Mouse (Mus musculus): Measurements from ENCODE around the gene C1rb.
"Not testable (repeated sequence)": the region's sequence is repeated elsewhere in the genome, so short reads cannot be mapped to it uniquely, and the experiment has no call there.

The C1rb gene

DNA sequence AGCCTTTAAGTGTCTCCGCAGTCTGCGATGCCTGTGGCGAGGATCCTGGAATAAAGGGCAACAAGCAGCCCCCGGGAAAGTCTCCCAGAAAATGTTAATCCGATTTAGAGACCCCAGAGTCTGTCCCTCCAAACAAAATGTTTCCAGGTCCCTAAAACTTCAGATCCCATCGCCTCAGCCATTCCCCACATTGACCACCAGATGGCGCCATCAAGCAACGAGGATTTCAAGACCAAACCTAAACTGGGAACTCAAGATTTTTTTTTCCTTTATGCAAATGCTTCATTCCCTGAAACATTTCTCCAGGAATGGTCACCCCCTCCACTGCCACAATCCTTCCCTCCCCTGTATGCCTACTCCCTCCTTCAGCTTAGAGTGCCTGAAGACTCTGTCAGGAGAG lies at the start of gene C1rb:
Gene C1rb (plus strand): TSS at position 269 of the 400 bp plus-strand sequence.
- DNase-seq, result peak; percentile 65

DNA sequence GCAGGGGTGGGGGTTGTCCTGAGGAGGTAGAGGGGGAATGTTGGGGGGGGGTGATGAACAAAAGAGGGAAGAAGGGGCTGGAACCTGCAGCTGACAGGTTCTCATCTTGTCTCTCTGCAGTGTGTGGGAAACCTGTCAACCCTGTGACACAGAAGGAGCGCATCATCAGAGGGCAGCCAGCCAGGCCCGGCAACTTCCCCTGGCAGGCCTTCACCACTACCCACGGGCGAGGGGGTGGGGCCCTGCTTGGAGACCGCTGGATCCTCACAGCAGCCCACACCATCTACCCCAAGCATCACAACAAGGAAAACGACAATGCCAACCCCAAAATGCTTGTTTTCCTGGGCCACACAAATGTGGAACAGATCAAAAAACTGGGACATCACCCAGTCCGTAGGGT lies 48.0 kb upstream of the C1rb start:
- DNase-seq, result not testable (repeated sequence)

DNA sequence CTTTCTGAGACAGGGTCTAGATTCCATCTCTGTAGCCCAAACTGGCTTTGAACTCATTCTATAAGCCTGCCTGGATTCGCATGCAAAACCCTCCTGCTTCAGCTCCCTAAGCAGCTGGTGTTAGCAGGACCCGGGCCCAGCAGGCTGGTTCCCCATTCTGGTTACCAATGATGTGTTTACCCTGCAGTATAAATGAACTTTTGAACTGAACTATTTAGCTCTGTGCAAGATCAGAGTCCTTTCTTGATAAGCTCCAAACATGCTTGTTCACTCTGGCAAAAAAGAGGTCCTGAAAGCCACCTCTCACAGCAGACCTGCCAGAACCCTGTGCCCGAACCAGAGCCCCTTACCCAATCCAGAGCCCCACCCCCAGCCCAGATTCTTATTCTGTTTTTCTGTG lies 42.2 kb upstream of the C1rb start:
- DNase-seq, result no peak

DNA sequence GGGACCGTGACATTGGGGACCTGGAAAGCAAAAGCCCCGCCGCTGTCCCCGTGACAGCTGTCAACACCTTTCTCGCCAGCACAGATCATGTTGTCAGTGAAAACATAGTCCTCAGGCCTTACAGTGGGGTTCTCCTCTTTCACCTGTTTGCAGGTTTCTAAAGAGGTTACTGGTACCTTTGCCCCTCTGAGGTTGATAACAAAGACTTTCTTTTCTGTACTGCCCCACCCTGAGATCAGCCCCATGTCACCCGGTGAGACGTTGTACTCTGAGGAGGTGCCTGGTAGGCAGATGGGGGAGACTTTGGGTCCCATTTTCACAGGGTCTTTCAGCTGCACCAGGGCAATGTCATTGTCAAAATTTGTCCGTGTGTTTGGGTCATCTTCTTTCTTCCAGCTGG lies 39.0 kb upstream of the C1rb start:
- no peak for DNase-seq

DNA sequence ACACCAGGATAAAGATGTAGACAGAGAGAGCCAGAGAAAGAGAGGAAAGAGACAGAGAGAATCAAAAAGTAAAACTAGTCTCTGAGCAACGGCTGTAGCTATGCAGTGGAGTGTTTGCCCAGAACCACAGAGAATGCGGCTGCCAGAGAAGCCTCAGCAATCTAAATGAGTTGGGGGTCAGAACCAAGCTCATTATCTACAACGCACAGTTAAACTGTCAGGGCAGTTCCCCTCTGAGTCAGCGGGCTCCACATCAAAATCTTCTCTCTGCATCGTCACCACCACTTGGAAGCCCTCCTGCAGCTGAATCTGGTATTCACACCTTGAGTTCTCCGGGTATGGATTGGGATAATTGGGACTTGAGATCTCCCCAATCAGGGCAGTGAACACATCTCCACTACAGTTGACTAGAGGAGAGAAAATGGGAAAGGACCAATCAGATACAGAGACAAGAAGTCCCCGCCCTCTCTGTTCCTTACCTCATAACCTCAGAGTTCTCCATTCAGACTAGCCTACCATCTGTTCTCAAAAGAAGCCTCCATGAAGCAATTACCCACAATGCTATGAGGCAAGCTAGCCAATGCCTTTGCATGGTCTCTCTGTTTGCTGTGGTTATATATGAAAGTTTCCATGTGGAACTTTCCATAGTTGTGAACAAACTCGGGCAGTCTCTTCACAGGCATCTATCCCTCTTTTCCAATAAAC lies 33.8 kb upstream of the C1rb start:
- not testable (repeated sequence) for DNase-seq

DNA sequence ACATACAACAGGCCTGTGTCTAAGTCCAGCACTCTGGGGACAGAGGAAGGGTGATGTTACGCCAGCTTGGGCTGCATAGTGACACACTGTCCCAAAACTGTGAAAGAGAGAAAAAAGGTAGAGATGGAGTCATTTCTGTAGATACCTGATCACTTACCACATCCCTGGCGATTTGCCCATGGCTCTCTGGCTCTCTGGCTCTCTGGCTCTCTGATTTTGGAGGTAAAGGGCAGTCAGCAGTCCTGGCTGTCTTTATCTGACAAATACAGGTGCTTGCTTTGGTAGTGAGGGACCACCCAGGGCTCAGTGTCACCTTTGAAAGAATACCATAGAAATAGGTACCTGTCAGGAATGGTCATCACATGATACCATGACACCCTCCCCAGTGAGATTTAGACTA lies 28.9 kb upstream of the C1rb start:
- not testable (repeated sequence) for DNase-seq

DNA sequence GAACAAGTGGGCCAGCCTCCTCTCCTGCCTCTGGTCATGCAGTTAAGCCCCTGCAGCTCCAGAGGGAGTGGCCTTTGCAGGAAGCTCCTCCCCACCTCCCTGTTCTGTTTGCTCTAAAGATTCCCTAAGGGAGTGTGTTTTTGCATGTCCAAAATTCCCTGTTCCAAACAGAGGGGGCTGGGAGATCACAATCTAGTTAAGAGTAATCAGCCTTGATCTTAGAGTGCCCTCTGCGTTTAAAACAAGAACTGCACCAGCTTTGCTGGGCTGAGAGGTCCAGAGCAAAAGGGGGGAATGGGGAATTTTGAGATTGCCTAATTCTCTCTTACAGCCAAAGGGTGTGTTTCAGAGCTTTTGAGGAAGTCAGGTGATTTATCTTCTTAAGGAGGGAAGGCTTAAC lies 27.8 kb upstream of the C1rb start, which contains the start of gene C1s1:
Gene C1s1 (minus strand): TSS at position 76 of the 400 bp plus-strand sequence.
- peak; percentile 72 for DNase-seq

DNA sequence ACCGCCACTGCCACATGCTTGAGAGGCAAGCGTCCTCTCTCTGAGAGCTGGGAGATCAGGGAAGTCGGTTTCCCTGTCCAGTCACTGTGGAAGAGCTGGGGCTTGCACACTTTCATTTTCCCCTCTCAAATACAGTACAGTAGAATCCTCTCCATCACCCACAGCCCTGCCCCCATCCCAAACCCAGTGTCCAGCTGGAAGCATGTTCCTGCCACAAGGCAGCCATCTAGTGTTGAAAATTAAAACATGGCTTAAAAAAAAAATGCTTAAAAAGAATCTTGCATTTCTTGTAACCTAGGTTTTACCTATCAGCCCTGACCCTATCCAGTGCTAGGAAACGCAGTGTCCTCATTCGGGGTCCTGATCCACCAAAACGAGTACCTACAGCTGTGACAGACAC lies 25.6 kb upstream of the C1rb start:
- DNase-seq, result peak; percentile 15

DNA sequence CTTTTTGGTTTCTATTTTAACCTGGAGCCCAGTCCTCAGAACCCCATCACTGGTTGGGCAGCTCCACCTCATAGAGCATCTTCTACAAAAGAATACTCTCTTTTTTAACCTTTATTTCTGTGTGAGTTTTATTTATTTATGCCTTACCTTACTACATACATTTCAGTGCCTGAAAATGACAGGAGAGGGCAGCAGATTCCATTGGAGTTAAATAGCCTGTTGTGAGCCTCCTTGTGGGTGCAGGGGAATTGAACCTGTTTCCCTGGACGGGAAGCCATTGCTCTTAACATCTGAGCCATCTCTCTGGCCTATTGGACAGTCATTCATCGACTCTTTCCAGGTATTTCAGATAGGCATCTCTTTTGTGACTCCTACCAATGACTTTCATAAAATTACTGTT lies 24.7 kb upstream of the C1rb start:
- no peak for DNase-seq

DNA sequence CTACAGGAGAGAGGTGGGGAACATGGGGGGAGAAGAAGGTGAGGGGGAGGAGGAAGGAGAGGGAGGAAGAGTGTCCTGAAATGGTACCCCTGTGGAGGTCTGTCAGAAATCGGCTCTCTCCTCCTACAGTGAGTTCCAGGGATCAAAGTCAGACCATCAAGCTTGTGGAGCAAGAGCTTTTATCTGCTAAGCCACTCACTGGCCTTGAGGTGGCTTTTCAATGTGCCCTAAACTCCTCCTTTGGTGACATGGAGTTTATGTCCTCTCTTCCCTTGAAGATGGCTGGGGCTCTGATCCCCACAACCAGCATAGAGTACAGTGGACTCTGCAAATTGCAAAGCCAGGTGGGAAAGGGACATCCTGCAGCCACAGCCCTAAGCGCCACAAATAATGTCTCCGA lies 22.1 kb upstream of the C1rb start:
- DNase-seq, result not testable (repeated sequence)

DNA sequence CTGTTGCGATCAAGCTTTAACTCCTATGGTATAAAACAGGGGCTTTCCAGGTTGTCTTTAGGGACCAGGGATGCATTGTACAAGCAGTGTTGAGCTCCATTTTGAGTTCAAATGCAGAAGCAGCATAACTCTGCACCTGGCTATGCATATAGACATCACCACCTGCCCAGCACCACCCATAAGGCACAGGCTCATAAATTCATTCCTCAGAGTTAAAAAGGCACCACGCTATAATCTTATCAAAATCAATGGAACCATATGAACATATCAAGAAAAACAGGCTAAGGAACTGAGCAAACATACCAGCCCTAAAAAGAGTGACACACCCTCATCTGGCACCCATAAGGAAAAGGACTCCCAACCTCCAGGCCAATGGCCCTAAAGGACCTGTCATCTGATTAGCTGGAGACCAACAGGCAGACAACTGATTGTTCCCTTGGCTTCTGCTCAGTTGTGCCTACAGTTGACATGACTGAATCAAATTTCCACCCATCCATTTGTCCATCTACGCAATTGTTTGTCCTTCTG lies 21.0 kb upstream of the C1rb start:
- DNase-seq, result no peak

DNA sequence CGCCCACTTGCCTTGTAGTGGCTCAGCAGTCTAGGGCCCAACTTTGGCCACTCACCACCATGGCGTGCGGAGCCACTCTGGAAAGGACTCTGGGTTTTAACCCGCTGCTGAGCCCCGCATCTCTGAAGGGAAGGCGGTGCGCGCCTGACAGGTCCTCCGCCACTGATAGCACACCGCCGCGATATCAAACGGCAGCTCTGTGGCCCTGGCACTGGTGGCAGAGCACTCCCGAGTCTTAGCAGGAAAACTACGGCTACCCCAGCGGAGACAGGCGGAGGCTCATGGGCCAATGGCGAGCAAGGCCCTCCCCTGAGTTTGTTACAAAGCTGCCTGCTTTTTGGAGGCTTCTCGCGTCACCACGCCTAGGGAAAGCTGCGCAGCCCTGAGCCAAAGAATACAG lies 17.3 kb upstream of the C1rb start:
- DNase-seq, result no peak

DNA sequence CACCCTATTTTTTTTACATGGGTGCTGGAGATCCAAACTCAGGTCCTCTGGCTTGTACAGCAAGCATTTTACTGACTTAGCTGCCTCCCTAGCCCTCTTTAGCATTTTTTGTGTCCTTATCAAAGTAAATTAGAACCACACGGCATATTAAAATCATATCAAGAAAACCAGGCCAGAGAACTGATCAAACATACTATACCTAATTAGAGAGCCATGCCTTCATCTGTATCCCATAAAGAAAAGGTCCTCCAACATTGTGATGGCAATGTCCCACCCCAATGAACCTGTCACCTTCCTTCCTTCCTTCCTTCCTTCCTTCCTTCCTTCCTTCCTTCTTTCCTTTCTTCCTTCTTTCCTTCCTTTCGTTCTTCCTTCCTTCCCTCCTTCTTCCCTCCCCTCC lies 14.1 kb upstream of the C1rb start:
- DNase-seq, result not testable (repeated sequence)

DNA sequence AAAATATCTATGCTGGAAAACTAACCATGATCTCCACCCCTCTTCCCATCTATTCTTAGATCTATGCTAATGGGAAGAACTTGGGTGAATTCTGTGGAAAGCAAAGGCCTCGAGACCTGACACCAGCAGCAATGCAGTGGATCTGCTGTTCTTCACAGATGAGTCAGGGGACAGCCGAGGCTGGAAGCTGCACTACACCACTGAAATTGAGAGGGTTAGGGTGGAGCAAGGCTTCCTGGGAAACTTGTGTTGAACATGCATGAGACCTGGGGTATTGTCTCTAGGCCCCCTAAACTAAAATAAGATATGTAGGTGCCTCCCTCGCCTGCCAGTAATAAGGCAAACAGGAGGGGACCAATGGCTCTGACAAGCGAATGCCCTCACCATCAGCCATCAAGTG lies 8.9 kb upstream of the C1rb start:
- not testable (repeated sequence) for DNase-seq

DNA sequence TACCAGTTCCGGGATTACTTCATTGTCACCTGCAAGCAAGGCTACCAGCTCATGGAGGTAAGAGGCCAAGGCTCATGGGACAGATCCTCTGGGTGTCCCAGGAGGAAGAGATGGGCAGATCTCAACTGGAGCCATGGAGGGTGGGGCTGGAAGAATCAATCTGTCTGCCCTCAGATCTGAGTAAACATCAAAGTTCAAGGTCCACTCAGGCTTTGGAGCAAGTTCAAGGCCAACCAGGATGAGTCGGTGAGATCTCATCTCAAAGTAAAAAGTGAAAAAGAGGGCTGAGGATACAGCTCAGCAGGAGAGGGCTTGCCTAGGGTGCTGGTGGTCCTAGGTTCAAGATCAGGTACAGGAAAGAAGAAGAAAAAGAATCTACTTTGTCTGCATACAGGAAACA lies 8.5 kb upstream of the C1rb start:
- DNase-seq, result not testable (repeated sequence)

DNA sequence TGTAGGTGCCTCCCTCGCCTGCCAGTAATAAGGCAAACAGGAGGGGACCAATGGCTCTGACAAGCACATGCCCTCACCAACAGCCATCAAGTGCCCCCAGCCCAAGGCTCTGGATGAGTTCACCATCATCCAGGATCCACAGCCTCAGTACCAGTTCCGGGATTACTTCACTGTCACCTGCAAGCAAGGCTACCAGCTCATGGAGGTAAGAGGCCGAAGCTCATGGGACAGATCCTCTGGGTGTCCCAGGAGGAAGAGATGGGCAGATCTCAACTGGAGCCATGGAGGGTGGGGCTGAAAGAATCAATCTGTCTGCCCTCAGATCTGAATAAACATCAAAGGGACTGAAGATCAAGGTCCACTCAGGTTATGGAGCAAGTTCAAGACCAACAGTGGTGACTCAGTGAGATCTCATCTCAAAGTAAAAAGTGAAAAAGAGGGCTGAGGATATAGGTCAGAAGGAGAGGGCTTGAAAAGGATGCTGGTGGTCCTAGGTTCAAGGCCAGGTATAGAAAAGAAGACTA lies 5.1 kb downstream of the C1rb start:
- not testable (repeated sequence) for DNase-seq

DNA sequence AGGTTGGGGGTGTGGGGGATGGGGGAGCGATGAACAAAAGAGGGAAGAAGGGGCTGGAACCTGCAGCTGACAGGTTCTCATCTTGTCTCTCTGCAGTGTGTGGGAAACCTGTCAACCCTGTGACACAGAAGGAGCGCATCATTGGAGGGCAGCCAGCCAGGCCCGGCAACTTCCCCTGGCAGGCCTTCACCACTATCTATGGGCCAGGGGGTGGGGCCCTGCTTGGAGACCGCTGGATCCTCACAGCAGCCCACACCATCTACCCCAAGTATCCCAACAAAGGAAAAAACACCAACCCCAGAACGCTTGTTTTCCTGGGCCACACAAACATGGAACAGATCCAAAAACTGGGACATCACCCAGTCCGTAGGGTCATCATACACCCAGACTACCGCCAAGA lies 10.1 kb downstream of the C1rb start:
- DNase-seq, result not testable (repeated sequence)

DNA sequence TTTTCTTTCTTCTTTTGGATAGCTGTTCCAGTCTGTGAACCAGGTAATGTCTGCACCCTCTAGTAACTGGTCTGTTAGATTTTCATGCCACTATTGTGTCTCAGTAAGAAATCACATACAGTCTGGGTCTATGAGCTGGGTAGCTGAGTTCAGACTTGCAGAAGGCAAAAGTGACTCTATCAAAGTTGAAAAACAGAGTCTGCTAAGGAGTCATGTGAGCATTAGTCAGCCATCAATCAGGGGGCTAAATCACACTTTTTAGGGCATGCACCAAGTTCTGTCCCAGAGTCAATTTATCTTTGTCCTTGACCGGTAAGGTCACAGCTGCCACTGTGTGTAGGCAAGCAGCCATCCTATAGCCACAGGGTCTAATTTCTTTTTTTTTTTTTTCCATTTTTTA lies 12.1 kb downstream of the C1rb start:
- DNase-seq, result no peak

DNA sequence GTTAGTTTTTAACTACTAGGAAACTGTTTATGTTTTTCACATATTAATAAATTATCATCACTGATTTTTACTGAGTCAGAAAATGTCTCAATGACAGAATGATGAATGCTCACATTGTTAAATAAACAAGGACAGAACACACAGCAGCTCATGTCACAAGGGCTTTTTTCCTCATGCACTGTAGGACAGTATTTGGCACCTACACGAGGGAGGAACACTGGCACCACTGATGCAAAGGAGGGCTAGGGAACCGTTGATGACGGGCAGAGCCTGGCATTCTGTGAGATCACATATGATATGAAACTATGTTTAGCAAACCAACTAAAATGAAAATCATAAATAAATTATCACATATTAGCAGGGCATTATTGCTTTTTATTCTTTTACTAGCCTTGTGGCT lies 14.8 kb downstream of the C1rb start:
- no peak for DNase-seq

DNA sequence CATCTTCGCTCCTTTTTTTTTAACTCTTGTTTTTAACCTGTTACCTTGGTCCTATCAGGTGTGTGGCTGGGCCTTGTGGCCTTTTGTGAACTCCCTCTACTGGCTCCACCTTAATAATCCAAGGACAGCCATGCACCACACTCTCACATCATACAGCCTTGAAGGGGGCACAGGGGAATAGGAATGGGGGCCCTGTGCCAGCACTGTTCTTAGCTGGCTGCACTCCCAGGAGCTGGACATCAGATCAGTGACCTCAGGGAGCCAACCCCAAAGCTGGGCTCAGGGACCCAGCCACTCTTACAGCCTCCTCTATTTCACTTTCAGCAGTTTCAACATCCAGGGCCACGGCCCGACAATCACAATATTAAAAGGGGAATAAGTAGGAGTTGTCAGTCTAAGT lies 15.7 kb downstream of the C1rb start:
- no peak for DNase-seq

DNA sequence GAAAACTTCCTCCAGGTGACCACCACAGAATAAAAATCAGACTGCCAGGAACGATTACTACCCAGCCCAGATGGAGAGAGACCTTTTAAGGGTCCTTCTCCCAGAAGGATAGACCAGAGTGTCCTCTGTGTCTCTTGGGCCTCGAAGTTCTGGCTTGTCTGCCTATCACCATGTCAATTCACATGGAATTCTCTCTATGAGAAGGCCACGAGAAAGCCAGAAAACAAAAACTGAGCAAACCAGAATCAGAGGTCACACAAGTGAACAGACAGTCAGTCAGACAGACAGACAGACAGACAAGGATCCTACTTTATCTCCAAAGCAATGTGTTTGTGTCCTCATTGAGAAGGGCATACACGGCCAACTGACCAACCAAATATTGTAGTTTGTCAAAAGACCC lies 16.2 kb downstream of the C1rb start:
- no peak for DNase-seq

DNA sequence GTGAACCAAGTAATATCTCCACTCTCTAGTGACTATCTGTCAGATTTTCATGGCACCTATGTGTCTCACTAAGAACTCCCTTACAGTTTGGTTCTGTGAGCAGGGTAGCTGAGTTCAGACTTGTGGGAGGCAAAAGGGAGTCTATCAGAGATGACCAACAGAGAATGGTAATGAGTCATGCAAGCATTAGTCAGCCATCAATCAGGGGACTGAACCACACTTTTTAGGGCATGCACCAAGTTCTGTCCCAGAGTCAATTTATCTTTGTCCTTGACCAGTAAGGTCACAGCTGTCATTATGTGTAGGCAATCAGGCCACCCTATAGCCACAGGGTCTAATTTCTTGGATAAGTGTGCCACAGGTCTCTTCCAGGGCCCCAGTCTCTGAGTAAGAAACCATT lies 18.7 kb downstream of the C1rb start:
- no peak for DNase-seq

DNA sequence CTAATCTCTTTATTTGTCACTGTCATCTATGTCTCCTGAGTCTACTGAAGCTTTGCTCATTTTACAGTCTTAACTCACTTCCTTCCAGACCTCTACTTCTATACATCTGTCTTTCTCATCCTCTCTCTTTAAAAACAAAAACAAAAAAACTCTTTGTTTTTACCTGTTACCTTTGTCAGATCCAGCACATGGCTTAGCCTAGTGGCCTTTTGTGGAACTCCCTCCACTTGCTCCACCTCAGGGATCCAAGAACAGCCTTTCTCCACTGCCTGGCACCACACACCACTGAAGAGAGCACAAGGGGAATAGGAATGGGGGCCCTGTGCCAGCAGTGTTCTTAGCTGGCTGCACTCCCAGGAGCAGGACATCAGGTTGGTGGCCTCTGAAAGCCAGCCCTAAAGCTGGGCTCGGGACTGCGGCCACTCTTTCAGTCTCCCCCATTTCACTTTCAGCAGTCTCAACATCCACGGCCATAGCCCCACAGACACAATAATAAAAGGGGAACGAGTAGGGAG lies 22.1 kb downstream of the C1rb start:
- peak; percentile 7 for DNase-seq

DNA sequence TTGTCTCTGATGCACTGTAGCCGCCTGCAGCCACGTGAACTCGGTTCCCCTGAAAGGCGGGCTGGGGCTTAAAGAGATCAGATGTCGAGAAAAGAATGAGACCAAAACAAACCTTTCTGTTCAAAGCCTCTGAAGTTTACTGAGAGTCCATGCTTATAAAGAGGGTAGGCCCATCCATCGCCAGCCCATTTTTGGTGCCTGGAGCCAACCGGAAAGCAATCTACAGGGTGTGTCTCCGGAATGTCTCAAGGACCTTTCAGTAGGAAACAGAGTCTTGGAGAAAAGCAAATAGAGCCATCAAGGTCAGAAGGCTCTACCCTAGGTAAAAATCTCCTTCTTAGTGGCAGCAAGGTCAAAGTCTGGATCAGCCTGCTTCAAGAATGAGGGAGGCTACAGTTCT lies 23.0 kb downstream of the C1rb start:
- DNase-seq, result no peak

DNA sequence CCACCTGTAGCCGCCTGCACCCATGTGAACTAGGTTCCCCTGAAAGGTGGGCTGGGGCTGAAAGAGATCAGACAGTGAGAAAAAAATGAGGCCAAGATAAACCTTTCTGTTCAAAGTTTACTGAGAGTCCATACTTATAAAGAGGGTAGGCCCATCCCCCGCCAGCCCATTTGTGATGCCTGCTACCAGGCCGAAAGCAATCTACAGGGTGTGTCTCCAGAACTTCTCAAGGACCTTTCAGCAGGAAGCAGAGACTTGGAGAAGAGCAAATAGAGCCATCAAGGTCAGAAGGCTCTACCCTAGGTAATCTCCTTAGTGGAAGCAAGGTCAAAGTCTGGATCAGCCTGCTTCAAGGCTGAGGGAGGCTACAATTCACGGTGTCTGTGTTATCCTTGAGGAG lies 31.9 kb downstream of the C1rb start:
- no peak for DNase-seq
